Mouse (Mus musculus) layer of hippocampus, adult 9-10 months (tissue): ENCODE results near the gene Dip2c.

Source experiments
- DNase-seq: peaks from one replicate; pipeline ENCODE4 v3.0.0; 2022; ENCODE audit warnings: low spot score

Gene Dip2c

DNA sequence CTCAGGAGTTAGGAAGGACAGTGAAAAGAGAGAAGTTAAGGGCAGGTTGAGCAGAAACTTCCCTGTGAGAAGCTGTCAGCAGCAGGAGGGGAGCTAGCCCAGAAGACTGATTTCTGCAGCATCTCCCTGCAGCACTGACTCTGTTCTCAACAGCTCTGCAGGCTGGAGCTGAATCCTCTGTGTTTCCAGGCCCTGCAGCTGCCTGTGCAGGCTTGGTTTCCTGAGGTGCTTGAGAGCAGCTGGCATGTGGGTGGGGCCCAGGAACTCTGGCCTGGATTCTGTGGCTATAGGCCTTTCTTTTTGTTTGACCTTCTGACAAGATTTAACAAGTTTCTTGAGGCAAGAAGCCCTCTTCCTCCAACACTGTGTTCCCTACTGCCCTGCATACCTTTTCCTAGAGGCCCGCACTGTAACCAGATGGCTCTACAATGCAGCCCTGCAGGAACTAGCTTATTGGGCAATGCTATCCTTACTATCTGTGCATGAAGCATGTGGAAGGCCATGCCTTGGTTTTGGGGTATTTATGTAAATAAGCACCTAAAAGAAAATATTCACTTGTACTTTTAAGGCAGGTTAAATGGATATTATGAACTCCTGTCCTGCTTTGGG is 53.1 kb downstream of the Dip2c start:
- DNase-seq = no peak

DNA sequence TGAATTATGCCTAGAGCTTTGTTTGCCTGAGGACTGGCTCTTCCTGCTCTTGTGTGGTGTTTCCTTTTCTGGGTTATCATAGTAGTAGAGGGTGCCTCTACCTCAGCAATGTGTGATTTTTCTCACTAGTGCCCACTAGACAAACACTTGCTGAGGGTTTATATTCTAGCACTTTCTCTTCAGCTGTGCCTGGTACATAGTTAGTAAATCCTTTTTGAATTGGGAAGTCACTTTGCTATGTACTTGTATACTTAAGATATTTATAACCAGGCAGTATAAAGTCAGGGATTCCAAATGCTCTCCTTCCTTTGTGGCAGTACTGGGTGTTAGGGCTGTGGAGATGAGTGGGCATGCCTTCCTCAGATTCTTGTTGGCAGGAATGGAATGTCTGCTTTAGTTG is 56.9 kb downstream of the Dip2c start:
- DNase-seq = no peak

DNA sequence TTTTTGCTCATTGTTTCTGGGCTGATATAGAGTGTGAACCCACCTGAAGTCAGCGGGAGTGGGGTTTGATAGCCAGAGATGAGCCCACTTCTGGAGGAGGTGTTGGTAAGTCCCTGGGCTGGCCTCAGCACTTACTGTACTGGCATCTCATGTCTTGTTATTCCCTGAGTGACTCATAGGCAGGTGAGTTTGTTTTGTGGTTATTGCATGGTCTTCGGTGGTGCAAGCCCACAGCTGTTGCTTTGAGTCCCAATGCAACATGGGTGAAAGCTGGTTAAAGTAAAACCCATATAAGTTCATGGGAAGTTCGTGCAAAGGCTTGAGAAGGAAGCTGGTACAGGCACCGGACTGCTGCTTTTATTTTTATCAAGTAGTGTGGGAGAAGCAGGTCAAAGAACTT is 64.0 kb downstream of the Dip2c start:
- no peak for DNase-seq

DNA sequence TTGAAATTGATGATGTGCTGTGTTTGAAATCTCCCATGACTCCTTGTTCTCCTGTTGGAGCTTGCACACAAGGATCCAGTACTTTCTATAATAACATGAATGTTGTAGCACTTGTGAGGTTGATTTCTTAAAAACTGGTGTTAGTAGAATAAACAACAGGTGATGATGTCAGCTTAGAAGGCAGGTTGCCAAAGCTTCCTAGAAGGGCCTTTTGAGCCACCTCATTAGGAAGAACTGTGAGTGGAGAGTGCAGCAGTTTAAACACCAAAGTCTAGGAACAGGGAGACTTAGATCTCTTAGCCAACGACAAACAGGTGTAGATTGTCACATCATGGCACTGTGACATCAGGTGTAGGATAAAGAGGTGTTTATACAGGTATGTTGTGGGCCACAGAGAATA is 66.4 kb downstream of the Dip2c start:
- no peak for DNase-seq

DNA sequence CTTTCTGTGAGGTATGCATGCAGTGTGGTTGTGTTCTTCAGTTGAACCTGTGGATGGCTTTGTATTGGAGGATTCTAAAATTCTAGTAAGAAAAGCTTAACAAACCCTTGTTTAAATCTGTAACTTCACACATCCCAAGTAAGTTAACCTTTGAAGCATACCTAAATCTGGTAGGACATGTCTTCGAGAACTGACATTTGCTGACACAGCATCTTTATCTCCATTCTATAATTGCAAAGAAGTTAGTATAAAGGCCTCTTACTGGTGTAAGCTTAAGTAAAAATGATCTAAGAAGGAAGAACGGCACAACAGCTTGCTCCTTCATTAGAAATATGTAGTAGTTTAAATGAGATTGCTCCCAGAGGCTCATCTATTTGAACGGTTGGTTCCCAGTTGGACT is 71.1 kb downstream of the Dip2c start:
- DNase-seq = no peak

DNA sequence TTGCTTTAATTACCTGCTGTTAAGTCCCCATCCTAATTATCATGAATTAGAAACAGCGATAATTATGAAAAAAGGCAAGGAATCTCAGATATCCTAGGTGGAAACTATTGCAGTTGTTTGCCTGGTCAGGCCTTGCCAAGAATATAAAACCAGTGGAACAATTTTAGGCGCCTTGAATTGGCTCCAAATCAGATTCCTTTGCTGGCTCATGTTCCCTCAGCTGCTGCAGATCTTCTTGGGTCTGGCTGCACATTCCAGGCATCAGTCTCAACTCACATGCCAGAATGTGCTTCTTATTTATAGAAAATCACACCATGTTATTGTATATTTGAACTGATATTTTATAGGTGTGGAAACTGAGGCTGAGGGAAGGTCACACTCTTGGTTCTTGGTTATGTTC is 74.3 kb downstream of the Dip2c start:
- DNase-seq = peak; percentile 21

DNA sequence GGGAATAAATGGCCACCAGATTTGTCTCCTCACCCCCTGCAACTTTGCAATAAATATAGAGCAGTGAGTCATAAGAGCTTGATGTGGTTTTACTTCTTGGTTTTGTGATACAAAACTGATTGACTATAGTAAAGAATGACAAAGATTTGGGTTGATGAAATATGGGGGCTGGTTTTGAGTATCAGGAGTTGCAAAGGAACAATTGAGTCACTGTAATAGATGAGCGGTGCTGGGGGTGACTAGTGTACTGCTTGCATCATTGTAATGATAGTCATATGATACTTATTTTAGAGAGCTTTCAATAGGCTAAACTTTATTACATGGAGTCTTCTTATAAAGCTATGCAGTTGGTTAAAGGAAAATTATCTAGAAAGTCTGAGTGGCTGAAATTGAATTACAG is 77.6 kb downstream of the Dip2c start:
- no peak for DNase-seq

DNA sequence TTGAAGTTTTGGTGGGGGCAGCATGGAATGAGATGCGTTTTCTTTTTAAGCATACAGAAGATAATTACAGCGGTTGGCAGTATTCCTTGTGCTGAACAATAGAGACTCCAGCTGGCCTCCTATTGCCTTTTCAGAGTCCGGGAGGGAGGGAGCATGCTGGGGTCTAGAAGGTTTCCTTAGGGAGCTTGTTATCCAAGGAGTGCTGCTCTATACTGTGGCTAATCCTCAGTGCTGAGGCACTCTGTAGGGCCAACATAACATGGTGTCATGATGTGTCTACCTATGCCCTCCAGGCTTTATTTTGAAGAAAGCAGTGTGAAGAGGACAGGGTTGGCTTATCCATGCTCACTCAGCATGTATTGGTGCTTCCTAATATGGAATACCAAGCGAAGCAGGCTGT is 79.0 kb downstream of the Dip2c start:
- DNase-seq = no peak

DNA sequence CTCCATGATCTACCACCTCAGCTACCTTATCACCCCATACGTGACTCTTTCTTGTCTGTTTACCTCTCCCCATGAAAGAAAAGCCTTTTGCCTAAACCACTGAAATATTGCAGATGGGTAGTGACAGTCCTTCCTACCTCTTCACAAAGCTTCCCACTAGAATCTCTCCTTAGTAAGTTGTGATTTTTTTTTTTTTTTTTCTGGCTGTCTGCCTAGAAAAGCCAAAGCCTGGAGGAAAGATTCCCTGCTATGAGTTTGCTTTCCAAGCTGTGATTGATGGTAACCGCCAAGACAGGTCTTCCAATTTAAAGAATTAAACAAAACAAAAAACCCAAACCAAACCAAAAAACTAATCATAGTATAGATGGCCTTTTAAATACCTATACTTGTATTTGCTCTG is 85.1 kb downstream of the Dip2c start:
- no peak for DNase-seq

DNA sequence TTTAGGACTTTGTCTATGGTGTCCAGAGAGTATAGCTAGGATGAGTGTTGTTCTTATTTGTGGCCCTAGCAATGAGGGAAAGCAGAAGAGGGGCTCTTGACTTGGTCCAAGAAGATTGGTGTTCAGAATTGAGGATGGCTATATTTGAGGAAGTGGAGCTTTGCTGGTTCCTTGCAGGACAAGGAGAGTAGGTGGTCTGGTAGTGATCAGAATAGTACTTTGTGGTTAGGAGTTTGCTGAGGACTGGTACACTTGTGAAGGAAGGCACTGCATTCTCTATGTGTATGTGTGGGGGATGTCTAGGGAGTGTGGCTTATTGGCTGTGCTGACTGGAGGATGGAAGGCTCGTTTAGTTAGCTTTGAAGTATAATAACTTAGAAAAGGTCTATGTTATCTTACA is 95.1 kb downstream of the Dip2c start:
- DNase-seq = no peak

DNA sequence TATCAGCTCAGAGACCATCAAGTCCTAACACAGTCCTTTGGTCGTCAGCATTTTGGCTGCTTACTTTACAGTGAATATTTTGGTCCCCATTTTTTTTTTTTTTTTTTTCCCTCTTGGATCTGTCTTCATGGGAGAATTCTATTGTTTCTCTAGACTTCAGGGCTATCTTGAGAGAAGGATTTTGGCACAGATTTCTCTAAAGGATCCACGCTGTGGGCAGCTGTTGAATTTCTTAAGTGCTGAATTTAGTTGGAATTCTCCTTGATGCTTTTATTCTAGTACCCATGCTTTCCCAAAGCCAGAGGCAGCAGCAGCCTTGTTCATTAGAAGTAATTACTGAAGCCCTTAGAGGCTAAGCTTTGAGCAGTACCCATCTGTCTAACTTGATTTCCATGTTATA is 100.8 kb downstream of the Dip2c start:
- no peak for DNase-seq

DNA sequence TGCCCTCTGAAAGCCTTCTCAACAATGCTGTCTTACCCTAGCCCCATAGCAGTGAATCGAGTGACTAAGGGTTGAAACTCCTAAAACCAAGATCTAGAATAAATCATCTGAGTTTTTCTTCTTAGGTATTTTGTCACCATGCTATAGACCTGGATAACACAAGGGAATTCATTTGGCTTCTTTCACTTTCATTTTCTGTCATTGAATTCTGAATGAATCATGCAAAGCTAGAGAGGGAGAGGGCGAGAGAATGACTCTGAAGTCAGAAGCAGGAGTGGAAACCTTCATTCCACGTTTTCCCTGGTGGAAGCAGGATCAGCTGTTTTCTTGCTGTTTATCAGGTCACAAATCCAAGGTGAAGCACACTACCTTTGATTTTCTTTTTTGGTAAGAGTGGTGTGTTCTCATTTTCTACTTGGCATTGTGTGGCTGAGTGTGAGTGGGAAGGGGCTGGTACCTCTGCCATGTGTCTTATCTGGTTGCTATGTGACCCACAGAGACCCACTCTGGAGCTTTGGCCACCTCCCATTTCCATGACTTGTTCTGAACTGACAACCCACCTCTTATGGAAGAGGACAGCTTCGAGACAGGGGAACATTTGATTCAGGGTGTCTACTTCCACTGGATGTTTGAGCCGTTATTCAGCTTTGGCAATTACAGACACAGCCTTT is 104.5 kb downstream of the Dip2c start:
- no peak for DNase-seq

DNA sequence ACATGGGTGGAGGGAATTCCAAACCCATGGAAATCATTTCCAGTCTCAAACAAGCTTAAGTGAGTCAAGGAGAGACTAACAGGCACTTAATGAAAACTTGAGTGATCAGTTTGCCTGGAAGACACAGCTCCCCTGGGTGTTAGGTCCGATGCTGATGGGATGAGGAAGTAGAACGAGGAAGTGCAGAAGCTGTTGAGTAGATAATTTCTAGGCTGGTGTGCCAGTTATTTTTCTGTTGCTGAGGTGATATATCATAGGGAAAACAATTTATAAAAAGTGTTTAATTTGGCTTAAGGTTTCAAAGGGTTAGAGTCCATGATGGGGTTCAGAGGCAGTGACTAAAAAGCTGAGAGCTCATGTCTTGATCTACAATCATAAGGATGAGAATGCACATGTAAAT is 111.7 kb downstream of the Dip2c start:
- DNase-seq = no peak

DNA sequence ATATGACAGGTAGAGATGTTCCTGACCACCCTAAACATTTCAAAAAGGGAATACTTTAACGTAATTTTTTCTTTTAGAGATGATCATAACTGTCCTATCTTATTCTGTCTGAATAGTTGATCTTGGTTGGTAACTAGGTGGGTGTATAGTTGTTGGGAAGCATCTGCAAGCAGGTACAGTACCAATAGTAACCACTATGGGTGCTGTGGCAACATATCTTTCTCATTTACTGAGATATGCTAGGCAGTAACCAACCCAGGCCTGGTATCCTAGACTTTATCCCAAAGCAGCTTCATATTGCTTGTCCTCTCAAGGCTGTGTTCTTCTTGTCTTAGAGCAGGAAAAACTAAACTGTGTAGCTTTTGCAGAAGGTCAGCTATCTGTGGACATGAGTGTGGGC is 113.0 kb downstream of the Dip2c start:
- no peak for DNase-seq

DNA sequence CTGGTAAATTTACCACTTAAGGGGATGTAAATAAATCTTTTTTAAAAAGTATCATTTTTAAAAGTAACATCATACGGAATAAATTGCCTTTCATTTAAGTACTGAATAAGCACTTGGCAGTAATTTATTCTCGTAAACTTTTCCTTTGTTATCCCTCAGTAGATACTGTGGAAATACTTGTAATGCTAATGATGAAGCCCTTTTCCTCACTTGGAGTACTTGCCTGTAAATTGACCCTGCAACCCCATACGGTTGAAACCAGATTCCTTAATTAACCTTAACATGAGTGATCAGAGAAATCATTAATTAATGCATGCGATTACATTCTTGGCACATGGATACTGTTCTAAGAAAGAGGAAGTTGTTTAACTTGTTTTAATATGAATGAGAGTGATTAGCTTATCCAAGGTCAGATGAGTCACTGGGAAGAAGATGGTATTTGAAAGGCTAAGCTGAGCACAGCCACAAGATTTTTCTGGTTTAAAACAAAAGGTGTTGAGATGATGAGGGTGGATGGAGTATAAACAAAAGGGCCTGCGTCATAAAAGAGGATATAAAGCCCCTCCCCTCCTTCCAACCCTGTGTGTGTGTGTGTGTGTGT is 114.0 kb downstream of the Dip2c start:
- no peak for DNase-seq

DNA sequence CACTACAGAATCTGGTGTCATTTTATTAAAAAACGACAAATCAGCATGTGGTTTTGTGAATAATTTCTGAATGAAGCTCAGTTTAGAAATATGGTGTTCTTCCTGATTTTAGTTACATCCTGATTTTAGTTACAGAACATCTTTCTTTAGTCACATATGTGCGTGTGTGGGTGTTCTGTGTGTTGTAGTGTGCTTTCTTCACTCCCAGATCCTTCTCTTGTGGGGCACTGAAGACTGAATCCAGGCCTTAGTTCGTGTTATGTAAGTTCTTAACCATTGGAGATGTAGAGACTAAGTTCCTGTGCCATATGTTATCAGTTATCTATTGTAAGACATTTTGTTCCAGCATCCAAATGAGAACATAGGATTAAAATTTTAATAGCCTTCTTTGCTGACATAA is 117.1 kb downstream of the Dip2c start:
- DNase-seq = no peak

DNA sequence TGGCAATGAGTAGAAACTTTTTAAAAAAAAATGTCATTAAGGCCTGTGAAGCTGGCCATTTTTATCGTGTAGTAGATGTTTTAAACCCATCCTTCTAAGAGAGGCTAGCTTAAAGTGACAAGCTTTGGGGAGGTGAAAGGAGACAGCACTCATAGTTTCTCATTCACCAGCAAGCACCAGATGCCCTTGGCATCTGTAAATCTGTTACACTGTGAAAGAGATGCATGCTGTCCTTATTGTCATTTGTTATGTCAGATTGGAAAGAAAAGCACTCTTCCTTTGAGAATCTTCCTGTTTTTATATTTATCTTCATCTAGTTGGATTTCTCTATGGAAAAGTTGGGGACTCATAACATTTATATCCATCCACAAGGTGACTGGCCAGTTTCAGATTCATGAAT is 119.0 kb downstream of the Dip2c start:
- peak; percentile 37 for DNase-seq

DNA sequence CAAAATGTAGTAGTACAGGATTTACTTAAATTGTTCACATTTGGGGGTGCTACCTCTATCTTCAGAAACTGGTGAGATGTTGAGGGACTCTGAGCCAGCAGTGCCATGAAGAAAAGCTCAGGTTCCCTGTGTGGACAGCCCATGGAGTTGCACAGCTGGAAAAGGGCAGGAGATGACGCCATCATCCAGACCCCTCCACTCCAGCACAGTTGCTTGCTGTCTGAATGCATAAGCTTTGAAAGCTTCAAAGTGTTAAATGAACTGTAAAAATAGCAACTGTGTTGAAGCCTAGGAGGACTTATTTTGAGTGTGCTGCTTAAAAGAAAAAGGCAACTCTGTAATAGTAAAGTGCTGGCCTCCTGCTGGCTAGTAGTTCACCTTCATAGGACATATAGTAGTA is 122.5 kb downstream of the Dip2c start:
- no peak for DNase-seq

DNA sequence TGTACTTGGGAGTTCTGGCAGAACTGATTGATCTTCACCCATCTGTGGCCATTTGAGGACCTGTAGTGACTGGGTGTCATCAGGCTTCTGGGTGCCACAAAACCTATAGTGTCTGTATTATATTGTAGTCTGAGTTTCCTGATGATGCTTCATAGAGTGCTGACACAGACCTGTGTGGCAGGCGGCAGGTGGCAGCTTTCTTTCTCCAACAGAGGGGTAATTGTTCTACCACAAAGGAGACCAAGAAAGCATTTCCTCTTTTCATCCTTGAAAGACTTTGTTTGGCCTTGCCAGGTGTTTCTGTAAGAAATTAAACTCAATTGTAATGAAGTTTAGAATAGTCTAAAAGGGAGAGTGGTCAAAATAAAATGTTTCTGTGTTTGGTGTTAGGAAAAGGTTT is 129.1 kb downstream of the Dip2c start:
- DNase-seq = no peak

DNA sequence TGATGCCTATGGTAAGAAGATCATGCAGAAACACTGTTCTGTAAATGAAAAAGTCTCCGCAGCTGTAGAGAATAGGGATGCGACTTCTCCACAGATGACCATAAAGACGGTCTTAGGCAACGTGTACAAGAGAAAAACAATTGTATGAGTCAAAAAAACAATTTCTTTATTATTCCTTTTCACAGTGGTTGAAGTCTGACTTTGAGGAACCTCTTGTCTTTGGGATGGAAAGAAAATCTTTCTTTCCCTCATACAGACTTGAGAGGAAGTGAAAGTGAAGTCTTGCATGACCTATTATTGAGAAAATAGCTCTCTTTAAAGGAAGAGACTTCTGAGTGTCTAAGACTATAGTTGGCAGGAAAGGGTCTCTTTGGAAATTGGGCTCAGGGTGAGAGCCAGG is 132.7 kb downstream of the Dip2c start:
- no peak for DNase-seq

DNA sequence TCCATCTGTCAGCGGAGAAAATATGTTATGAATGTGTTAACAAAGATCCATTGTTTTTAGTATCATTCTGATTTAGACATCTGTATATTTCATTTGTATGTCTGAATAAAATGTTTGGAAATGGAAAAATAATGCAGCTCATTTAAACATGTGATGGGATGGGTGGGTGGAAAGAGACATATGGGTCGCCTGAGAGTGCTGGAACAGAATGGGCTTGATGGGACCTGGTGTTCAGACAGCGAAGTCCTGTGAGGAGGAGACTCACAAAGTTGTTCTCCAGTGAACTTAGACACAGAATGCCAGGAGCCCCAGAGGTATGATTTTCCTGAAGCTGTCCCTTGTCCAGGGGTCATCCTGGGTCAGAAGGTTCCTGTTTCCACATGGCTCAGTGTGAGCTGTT is 142.1 kb downstream of the Dip2c start:
- peak; percentile 18 for DNase-seq

DNA sequence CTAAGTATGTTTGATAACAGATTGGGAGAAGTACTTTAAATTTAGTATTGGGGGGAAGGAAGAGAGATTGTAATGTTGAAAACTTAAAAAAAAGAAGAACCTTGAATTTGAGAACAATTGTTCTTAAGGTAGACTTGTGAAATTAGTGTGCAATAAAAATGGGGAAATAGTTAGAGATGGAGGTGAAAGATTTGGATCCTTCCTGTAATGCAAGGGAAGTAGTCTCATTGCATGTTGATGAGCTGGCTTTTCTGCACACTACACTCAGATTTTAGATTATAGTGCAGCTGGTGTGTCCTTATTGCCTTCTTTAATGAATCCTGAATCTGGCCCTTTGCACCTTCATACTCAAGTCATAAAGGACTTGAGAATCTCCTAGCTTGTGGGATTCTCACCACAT is 142.9 kb downstream of the Dip2c start:
- DNase-seq = no peak

DNA sequence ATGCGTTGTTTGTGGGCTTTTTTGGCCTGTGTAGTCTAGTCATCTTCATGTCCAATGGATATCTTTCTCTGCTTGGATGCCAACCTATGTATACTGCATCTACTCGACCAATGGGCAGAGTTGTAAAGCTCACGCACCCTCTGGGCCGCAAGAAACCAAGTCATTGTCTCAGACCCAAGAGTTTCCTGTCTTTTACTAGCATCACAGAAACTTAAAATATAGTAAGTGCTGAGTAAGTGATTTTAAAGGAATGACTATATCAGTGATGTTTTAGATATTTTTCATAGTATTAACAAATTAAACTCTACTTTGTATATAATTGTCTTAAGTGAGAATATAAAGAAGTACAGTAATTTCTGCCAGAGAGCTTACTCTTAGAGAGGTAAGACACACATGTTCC is 145.6 kb downstream of the Dip2c start:
- DNase-seq = no peak

DNA sequence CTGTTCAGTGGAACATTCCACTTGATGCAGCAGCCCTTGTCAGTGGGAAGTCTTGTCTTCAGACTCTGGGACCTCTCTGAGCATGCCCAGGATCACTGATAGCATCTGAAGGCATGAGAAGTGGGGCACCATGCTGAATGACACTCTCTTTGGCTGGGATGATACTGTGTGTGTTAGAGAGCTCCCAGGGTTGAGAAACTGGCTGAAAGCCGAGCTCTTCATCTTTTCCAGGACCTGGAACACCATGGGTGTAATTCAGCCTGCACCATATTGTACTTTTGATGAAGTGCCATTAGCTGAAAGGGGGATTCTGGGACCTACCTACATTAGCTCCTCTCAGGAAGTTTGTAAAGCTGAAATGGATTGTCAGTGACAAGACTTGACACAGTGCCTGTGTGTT is 146.5 kb downstream of the Dip2c start:
- DNase-seq = no peak
